Mouse (Mus musculus): ENCODE measurements around the gene Zcwpw1. TPM values are rescaled to one million over a fixed set of nuclear protein-coding genes. Genes with fewer than 3 reads are reported as not detected.
A peak's percentile ranks its signal among the peaks of the same experiment; 100 is the strongest.
"Not testable (repeated sequence)": the region's sequence is repeated elsewhere in the genome, so short reads cannot be mapped to it uniquely, and the experiment has no call there.

Gene Zcwpw1
- polyA plus RNA-seq, 1 experiment from 2014 or later: 1.9 TPM

DNA sequence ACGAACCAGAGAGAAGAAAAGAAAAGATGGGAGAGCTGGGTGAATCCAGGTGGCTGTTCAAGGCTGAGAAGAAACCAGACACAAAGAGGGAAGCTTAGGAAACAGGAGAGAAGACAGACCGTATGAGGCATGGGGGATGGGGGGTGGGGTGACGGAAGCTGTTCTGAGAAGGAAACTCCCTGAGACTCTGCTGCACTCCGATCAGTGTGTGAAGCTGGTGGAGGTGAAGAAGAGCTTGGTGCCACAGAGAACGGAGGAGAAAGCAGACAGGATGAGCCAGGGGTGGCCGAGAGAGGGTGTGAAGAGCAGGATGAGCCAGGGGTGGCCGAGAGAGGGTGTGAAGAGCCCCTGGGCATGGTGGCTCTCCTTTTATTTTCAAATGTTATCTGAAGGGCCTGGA, 38.8 kb downstream of the Zcwpw1 start:
- H3K36me3 ChIP-seq (replicated peaks; ENCODE audit: insufficient read depth, low read length): no peaks in the 10 kb centered on the region
- H3K4me3 ChIP-seq (ENCODE audit: low read depth, low read length): no peak overlapping the region
- no peaks in the 10 kb centered on the region; the same call in none of the 2 replicates for H3K4me1 ChIP-seq (ENCODE audit: insufficient read depth)
- ATAC-seq (no peak), DNase-seq (no peak)
- no peak overlapping the region for H3K27ac ChIP-seq (ENCODE audit: low read depth)
- H3K9me3 ChIP-seq (ENCODE audit: low read length): no peaks in the 10 kb centered on the region
- H3K27me3 ChIP-seq (ENCODE audit: insufficient read depth, low read length): no peaks in the 10 kb centered on the region
- 34% methylated on average over 7 of the region's 7 CpGs for WGBS (ENCODE audit: insufficient replicate concordance)
- no peak overlapping the region for H3K9ac ChIP-seq (replicated peaks)
- H3K4me2 ChIP-seq (ENCODE audit: low read depth, low read length): no peak overlapping the region
- TF ChIP-seq CTCF (IDR thresholded peaks at IDR 0.05; ENCODE audit: low read depth): no peak
- no peak for TF ChIP-seq EP300 (IDR thresholded peaks at IDR 0.05; ENCODE audit: low read depth)

DNA sequence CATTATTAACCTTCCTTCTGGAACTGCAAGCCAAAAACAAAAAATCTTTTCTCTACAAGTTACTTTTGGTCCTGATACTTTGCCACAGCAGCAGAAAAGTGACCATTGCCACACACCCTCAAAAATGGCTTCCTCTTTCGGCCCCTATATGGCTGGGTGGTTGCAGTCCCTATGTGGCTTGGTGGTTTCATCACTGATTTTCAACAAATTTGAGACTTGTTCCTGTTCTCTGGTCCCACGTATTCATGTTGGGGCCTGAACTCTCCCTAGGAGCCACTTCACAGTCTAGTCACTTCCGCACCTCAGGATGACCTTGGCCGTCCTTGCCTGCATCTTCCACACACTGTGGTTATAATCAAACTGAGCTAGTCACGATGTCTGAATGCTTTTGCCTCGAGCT, 41.1 kb downstream of the Zcwpw1 start:
- no peak overlapping the region for H3K4me2 ChIP-seq (ENCODE audit: low read depth, low read length)
- no peaks in the 10 kb centered on the region for H3K27me3 ChIP-seq (ENCODE audit: insufficient read depth, low read length)
- no peaks in the 10 kb centered on the region; the same call in none of the 2 replicates for H3K4me1 ChIP-seq (ENCODE audit: insufficient read depth)
- no peak overlapping the region for H3K4me3 ChIP-seq (ENCODE audit: low read depth, low read length)
- peak; percentile 64 for ATAC-seq
- H3K9ac ChIP-seq (replicated peaks): no peak overlapping the region
- 60% methylated on average over 6 of the region's 6 CpGs for whole genome bisulfite sequencing (ENCODE audit: insufficient replicate concordance)
- no peaks in the 10 kb centered on the region for H3K9me3 ChIP-seq (ENCODE audit: low read length)
- DNase-seq: peak; percentile 31
- H3K27ac ChIP-seq (ENCODE audit: low read depth): peak overlapping the region; percentile 48
- no peaks in the 10 kb centered on the region for H3K36me3 ChIP-seq (replicated peaks; ENCODE audit: insufficient read depth, low read length)
- no peak for TF ChIP-seq EP300 (IDR thresholded peaks at IDR 0.05; ENCODE audit: low read depth)
- no peak for TF ChIP-seq CTCF (IDR thresholded peaks at IDR 0.05; ENCODE audit: low read depth)

DNA sequence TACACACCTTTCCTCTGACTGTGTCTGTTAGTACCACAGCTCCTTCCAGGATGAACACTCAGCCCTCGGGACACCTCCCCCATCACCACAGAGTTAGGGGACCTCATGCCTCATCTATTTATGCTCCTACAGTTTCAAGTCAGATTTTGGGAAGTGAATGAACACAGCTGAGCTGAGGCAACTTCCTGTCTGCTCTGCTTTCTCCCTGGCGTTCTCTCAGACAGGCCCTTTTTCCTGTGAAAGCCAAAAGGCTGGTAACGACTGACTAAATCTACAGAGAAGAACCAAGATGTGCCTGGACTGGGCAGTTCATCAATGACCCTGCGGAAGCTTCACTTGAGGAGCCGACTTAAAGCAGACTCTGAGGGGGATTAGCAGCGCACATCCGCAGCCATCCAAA, 42.6 kb downstream of the Zcwpw1 start:
- H3K4me2 ChIP-seq (ENCODE audit: low read depth, low read length): 0 out of 2 replicates have a peak overlapping the region, but pooled peaks have one; percentile 18
- H3K9ac ChIP-seq (replicated peaks): no peak overlapping the region
- no peaks in the 10 kb centered on the region for H3K27me3 ChIP-seq (ENCODE audit: insufficient read depth, low read length)
- 43% methylated on average over 7 of the region's 7 CpGs for WGBS (ENCODE audit: insufficient replicate concordance)
- ATAC-seq: no peak
- H3K4me1 ChIP-seq (ENCODE audit: insufficient read depth): no peaks in the 10 kb centered on the region; the same call in 1 of the 2 replicates
- H3K4me3 ChIP-seq (ENCODE audit: low read depth, low read length): no peak overlapping the region
- no peak for DNase-seq
- H3K27ac ChIP-seq (ENCODE audit: low read depth): peak overlapping the region; percentile 74
- H3K9me3 ChIP-seq (ENCODE audit: low read length): no peaks in the 10 kb centered on the region
- TF ChIP-seq EP300 (IDR thresholded peaks at IDR 0.05; ENCODE audit: low read depth) (no peak), CTCF (IDR thresholded peaks at IDR 0.05; ENCODE audit: low read depth) (no peak)
- H3K36me3 ChIP-seq (replicated peaks; ENCODE audit: insufficient read depth, low read length): no peaks in the 10 kb centered on the region

DNA sequence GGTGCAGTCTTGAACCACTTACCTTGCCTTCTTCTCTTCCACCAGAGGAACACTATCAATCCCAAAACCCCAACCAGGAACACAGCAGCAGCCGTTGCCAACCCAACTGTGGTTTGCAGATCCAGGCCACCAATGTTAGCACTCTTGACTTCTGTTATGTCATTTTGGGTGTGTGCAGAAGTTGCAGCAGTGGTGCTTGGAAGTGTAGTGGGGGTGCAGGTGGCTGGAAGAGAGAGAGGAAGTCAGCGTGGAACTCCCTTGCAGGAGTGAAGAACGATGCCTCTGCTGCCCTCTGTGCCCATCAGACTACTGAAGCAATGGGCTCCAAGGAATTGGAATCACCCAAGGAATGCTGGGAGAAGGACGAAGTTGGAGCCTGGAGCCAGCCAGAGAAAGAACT, 43.5 kb downstream of the Zcwpw1 start:
- no peaks in the 10 kb centered on the region; the same call in 1 of the 2 replicates for H3K4me1 ChIP-seq (ENCODE audit: insufficient read depth)
- H3K27ac ChIP-seq (ENCODE audit: low read depth): peak overlapping the region; percentile 74; the same call in 1 of the 2 replicates
- TF ChIP-seq EP300 (IDR thresholded peaks at IDR 0.05; ENCODE audit: low read depth) (no peak), CTCF (IDR thresholded peaks at IDR 0.05; ENCODE audit: low read depth) (no peak)
- no peaks in the 10 kb centered on the region for H3K9me3 ChIP-seq (ENCODE audit: low read length)
- no peak overlapping the region for H3K9ac ChIP-seq (replicated peaks)
- H3K36me3 ChIP-seq (replicated peaks; ENCODE audit: insufficient read depth, low read length): no peaks in the 10 kb centered on the region
- H3K4me2 ChIP-seq (ENCODE audit: low read depth, low read length): peak overlapping the region; percentile 28; the same call in 1 of the 2 replicates
- ATAC-seq (no peak), DNase-seq (peak; percentile 24)
- H3K4me3 ChIP-seq (ENCODE audit: low read depth, low read length): no peak overlapping the region
- WGBS (ENCODE audit: insufficient replicate concordance): 52% methylated on average over 4 of the region's 4 CpGs
- no peaks in the 10 kb centered on the region for H3K27me3 ChIP-seq (ENCODE audit: insufficient read depth, low read length)

DNA sequence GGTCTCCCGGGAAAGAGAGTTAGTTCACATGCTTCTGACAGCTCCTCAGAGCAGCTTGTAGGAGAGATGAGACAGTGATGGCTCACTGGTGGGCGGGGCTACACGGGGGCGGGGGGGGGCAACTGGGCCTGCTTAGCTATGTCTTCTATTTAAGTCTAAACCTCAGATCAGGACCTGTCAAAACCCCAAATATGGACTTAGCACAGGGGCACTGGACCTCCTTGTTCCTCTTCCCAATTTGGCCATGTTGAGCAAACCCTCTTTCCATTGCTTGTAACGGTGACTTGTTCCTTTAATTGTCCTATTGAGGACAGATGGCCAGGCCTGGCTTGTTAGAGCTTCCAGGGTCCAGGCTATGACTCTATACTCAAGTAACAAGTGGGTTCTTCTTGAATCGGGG, 43.9 kb downstream of the Zcwpw1 start:
- no peak for ATAC-seq
- Histone ChIP-seq H3K36me3 (replicated peaks; ENCODE audit: insufficient read depth, low read length) (no peaks in the 10 kb centered on the region), H3K4me3 (ENCODE audit: low read depth, low read length) (no peak overlapping the region), H3K4me1 (ENCODE audit: insufficient read depth) (no peaks in the 10 kb centered on the region; the same call in 1 of the 2 replicates), H3K27me3 (ENCODE audit: insufficient read depth, low read length) (no peaks in the 10 kb centered on the region), H3K27ac (ENCODE audit: low read depth) (peak overlapping the region; percentile 34; the same call in 1 of the 2 replicates), H3K4me2 (ENCODE audit: low read depth, low read length) (peak overlapping the region; percentile 28; the same call in 1 of the 2 replicates), H3K9ac (replicated peaks) (no peak overlapping the region), H3K9me3 (ENCODE audit: low read length) (no peaks in the 10 kb centered on the region)
- no peak for DNase-seq
- WGBS (ENCODE audit: insufficient replicate concordance): 60% methylated on average over 6 of the region's 6 CpGs
- TF ChIP-seq CTCF (IDR thresholded peaks at IDR 0.05; ENCODE audit: low read depth) (no peak), EP300 (IDR thresholded peaks at IDR 0.05; ENCODE audit: low read depth) (no peak)

DNA sequence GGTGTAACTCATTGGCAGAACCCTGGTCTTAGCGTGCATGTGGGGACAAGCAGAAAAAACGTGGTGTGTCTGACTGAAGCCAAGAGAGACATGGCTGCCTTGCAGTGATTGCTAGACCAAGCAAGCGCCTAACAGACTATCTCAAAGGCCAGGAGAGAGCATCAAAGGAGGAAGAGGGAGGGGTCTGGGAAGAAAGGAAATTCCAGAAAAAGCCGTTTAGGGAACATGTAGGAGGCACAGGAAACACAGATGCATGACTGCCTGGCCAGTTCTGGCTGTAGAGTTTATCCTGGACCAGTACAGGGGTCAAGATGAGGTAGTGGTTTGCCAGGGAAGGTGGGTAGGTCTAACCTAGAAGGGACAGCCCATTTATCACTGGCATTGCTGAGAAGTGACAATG, 45.9 kb downstream of the Zcwpw1 start:
- H3K4me2 ChIP-seq (ENCODE audit: low read depth, low read length): peak overlapping the region; percentile 36
- H3K27ac ChIP-seq (ENCODE audit: low read depth): no peak overlapping the region
- H3K4me1 ChIP-seq (ENCODE audit: insufficient read depth): no peaks in the 10 kb centered on the region; the same call in 1 of the 2 replicates
- TF ChIP-seq CTCF (IDR thresholded peaks at IDR 0.05; ENCODE audit: low read depth): no peak
- TF ChIP-seq EP300 (IDR thresholded peaks at IDR 0.05; ENCODE audit: low read depth): no peak
- ATAC-seq (no peak), DNase-seq (no peak)
- H3K4me3 ChIP-seq (ENCODE audit: low read depth, low read length): no peak overlapping the region; the same call in 1 of the 2 replicates
- H3K36me3 ChIP-seq (replicated peaks; ENCODE audit: insufficient read depth, low read length): no peaks in the 10 kb centered on the region
- H3K9ac ChIP-seq (replicated peaks): no peak overlapping the region
- H3K9me3 ChIP-seq (ENCODE audit: low read length): no peaks in the 10 kb centered on the region
- 55% methylated on average over 4 of the region's 4 CpGs for WGBS (ENCODE audit: insufficient replicate concordance)
- H3K27me3 ChIP-seq (ENCODE audit: insufficient read depth, low read length): no peaks in the 10 kb centered on the region

DNA sequence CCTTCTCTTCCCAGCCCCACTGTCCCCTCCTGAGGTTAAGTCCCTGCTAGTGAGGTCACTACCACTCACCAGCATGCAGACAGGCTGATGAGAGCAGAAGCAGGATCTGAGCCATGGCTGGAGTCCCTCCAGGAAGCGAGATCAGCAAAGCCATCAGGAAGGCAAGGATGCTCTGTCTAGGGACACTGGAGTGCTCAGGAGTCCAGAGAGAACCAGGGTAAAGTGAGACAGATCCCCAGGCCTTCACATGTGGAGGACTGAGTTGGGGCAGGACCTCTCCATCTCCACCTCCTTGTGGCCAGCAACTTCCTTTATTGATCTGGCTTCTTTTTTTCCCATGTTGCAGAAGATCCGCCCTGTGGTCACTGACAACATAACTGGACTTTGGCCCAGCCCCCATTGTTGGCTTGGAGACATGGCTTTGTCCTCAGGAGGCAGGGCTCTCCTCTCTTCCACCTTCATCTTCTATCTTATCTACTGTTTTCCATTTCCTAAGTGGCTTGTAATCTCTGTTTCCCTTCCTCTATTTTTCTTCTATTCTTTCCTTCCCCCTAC, 48.4 kb downstream of the Zcwpw1 start, which contains the start of gene Pilra:
Gene Pilra (minus strand): TSS at position 316 of the 555 bp plus-strand sequence.
- not testable (repeated sequence) for H3K9me3 ChIP-seq (ENCODE audit: low read length); H3K27me3 ChIP-seq (ENCODE audit: insufficient read depth, low read length); H3K36me3 ChIP-seq (replicated peaks; ENCODE audit: insufficient read depth, low read length); H3K4me1 ChIP-seq (ENCODE audit: insufficient read depth); DNase-seq; ATAC-seq; H3K9ac ChIP-seq (replicated peaks)
- 40% methylated on average over 2 of the region's 2 CpGs for WGBS (ENCODE audit: insufficient replicate concordance)
- Histone ChIP-seq H3K4me2 (ENCODE audit: low read depth, low read length) (peak within 1 kb of the TSS; percentile 36), H3K4me3 (ENCODE audit: low read depth, low read length) (peak within 1 kb of the TSS; percentile 35), H3K27ac (ENCODE audit: low read depth) (peak within 1 kb of the TSS; percentile 16; the same call in 1 of the 2 replicates)
